Mouse (Mus musculus): ENCODE measurements at regions not wholly inside any gene's neighbourhood (a gene's known extent, or its start where the extent isn't known, plus 50 kb on each side); places are given as distances from the start of the nearest gene placed in this dataset.

GRCm38 (mm10) chr12:16268621-16269165 is 342.1 kb downstream of the Lpin1 start:
- DNase-seq (ENCODE audit: low spot score in 2 of 2) = no peak

GRCm38 (mm10) chr12:16261465-16261864 is 349.3 kb downstream of the Lpin1 start:
- no peak for DNase-seq (ENCODE audit: low spot score in 2 of 2)

GRCm38 (mm10) chr12:16260981-16261380 is 349.8 kb downstream of the Lpin1 start:
- DNase-seq (ENCODE audit: low spot score in 2 of 2) = no peak

GRCm38 (mm10) chr12:16260501-16260900 is 350.3 kb downstream of the Lpin1 start:
- no peak for DNase-seq (ENCODE audit: low spot score in 2 of 2)

GRCm38 (mm10) chr12:16250621-16251020 is 360.1 kb downstream of the Lpin1 start:
- no peak for DNase-seq (ENCODE audit: low spot score in 2 of 2)

GRCm38 (mm10) chr12:16250096-16250495 is 360.7 kb downstream of the Lpin1 start:
- DNase-seq (ENCODE audit: low spot score in 2 of 2) = no peak

GRCm38 (mm10) chr12:16239792-16240191 is 371.0 kb downstream of the Lpin1 start:
- DNase-seq (ENCODE audit: low spot score in 2 of 2) = no peak

- no peak for DNase-seq (ENCODE audit: low spot score in 2 of 2)
These were observed 373.3 kb downstream of the Lpin1 start for GRCm38 (mm10) chr12:16237498-16237897.

GRCm38 (mm10) chr12:16233559-16233958 is 377.2 kb downstream of the Lpin1 start:
- DNase-seq (ENCODE audit: low spot score in 2 of 2) = no peak

- no peak for DNase-seq (ENCODE audit: low spot score in 2 of 2)
These were observed 377.9 kb downstream of the Lpin1 start for GRCm38 (mm10) chr12:16232828-16233227.

- DNase-seq (ENCODE audit: low spot score in 2 of 2) = no peak
These were observed 378.7 kb downstream of the Lpin1 start for GRCm38 (mm10) chr12:16232051-16232450.

GRCm38 (mm10) chr12:16231093-16231492 is 379.7 kb downstream of the Lpin1 start:
- DNase-seq (ENCODE audit: low spot score in 2 of 2) = no peak

- DNase-seq (ENCODE audit: low spot score in 2 of 2) = no peak
These were observed 385.3 kb downstream of the Lpin1 start for GRCm38 (mm10) chr12:16225428-16225827.

GRCm38 (mm10) chr12:16222836-16223450 is 387.8 kb downstream of the Lpin1 start:
- no peak for DNase-seq (ENCODE audit: low spot score in 2 of 2)

GRCm38 (mm10) chr12:16222205-16222604 is 388.6 kb downstream of the Lpin1 start:
- no peak for DNase-seq (ENCODE audit: low spot score in 2 of 2)

- no peak for DNase-seq (ENCODE audit: low spot score in 2 of 2)
These were observed 389.6 kb downstream of the Lpin1 start for GRCm38 (mm10) chr12:16221142-16221541.

GRCm38 (mm10) chr12:16220561-16220960 is 390.2 kb downstream of the Lpin1 start:
- no peak for DNase-seq (ENCODE audit: low spot score in 2 of 2)

GRCm38 (mm10) chr12:16218906-16219305 is 391.9 kb downstream of the Lpin1 start:
- DNase-seq (ENCODE audit: low spot score in 2 of 2) = no peak

GRCm38 (mm10) chr12:16210553-16210952 is 393.8 kb upstream of the Trib2 start:
- DNase-seq (ENCODE audit: low spot score in 2 of 2) = no peak

- no peak for DNase-seq (ENCODE audit: low spot score in 2 of 2)
These were observed 393.4 kb upstream of the Trib2 start for GRCm38 (mm10) chr12:16210111-16210510.

GRCm38 (mm10) chr12:16204941-16205340 is 388.2 kb upstream of the Trib2 start:
- no peak for DNase-seq (ENCODE audit: low spot score in 2 of 2)

GRCm38 (mm10) chr12:16196917-16197316 is 380.2 kb upstream of the Trib2 start:
- DNase-seq (ENCODE audit: low spot score in 2 of 2) = no peak

GRCm38 (mm10) chr12:16191803-16192389 is 375.2 kb upstream of the Trib2 start:
- no peak for DNase-seq (ENCODE audit: low spot score in 2 of 2)
